Mouse (Mus musculus) megakaryocyte, embryonic 14.5 days (primary cell): ENCODE measurements around the gene Cngb1.

ENCODE experiments used
- FLI1 ChIP-seq: IDR thresholded peaks from 2 replicates; pipeline ENCODE4 v1.6.1; 2012; ENCODE audit warnings: low read length, inconsistent platforms, mixed read lengths
- GATA1 ChIP-seq: IDR thresholded peaks from 3 replicates; pipeline ENCODE4 v1.6.1; 2012; ENCODE audit warnings: mixed read lengths, low read length, inconsistent platforms, borderline replicate concordance

GRCm38 (mm10) chr8:95314707-95315106 is 8.3 kb upstream of the Cngb1 start:
- TF ChIP-seq GATA1 (no peak), FLI1 (no peak)
